In genomic region chr17:26939973-26940300, GRCm38 (mm10) we compare ENCODE assay signal across 7 mouse cellular contexts. TPM values are rescaled to one million over a fixed set of nuclear protein-coding genes. Genes with fewer than 3 reads are reported as not detected.
DNase-seq lines count a peak whose midpoint lies in the region; ATAC-seq and TF ChIP-seq lines count a peak whose summit lies in the region.

No protein-coding gene starts in this region.

- no peaks in the 10 kb centered on the region for H3K9me3 ChIP-seq in lung, embryonic 14.5 days (ENCODE audit: low read depth, low read length)
- no peaks in the 10 kb centered on the region for H3K9me3 ChIP-seq in limb, embryonic 10.5 days (replicated peaks)
- H3K9me3 ChIP-seq in neural tube, embryonic 15.5 days (replicated peaks) = no peaks in the 10 kb centered on the region

- H3K4me2 ChIP-seq in lung, embryonic 14.5 days = peak overlapping the region; percentile 88
- peak overlapping the region; percentile 97 for H3K4me2 ChIP-seq in neural tube, embryonic 15.5 days

- no peak for TF ChIP-seq CTCF in lung, embryonic 14.5 days (IDR thresholded peaks at IDR 0.05; ENCODE audit: low read depth)
- TF ChIP-seq CTCF in embryonic fibroblast, embryonic 13.5 days (IDR thresholded peaks at IDR 0.05; ENCODE audit: borderline replicate concordance, insufficient read depth, low read length) = no peak

- WGBS in lung, embryonic 14.5 days = 3% methylated on average over 3 of the region's 3 CpGs
- WGBS in limb, embryonic 10.5 days = 4% methylated on average over 3 of the region's 3 CpGs
- WGBS in neural tube, embryonic 15.5 days = 0% methylated on average over 3 of the region's 3 CpGs

- TF ChIP-seq POLR2A in embryonic fibroblast, embryonic 13.5 days (IDR thresholded peaks at IDR 0.05; ENCODE audit: low read depth, low read length) = no peak; the same call in 1 of the 2 replicates

- H3K4me1 ChIP-seq in lung, embryonic 14.5 days (ENCODE audit: insufficient read depth) = 0 out of 2 replicates have a peak, but pooled peaks cover 8% of the 10 kb centered on the region
- H3K4me1 ChIP-seq in embryonic fibroblast, embryonic 13.5 days (ENCODE audit: control insufficient read depth, insufficient read depth, low read length) = peaks cover 6% of the 10 kb centered on the region; the same call in 1 of the 2 replicates
- peaks cover 61% of the 10 kb centered on the region for H3K4me1 ChIP-seq in limb, embryonic 10.5 days
- H3K4me1 ChIP-seq in neural tube, embryonic 15.5 days = peaks cover 61% of the 10 kb centered on the region

- peak overlapping the region; percentile 55 for H3K4me3 ChIP-seq in lung, embryonic 14.5 days (ENCODE audit: low read depth, low read length)
- peak overlapping the region; percentile 34 for H3K4me3 ChIP-seq in embryonic fibroblast, embryonic 13.5 days (ENCODE audit: insufficient read depth, low read length)
- H3K4me3 ChIP-seq in limb, embryonic 10.5 days = peak overlapping the region; percentile 75
- H3K4me3 ChIP-seq in neural tube, embryonic 15.5 days (replicated peaks) = peak overlapping the region; percentile 65

- H3K36me3 ChIP-seq in lung, embryonic 14.5 days (ENCODE audit: insufficient read depth) = peaks cover 27% of the 10 kb centered on the region
- peaks cover 34% of the 10 kb centered on the region for H3K36me3 ChIP-seq in limb, embryonic 10.5 days
- peaks cover 22% of the 10 kb centered on the region for H3K36me3 ChIP-seq in neural tube, embryonic 15.5 days

- peak overlapping the region; percentile 68 for H3K9ac ChIP-seq in lung, embryonic 14.5 days
- H3K9ac ChIP-seq in neural tube, embryonic 15.5 days (replicated peaks) = peak overlapping the region; percentile 71

- peak; percentile 4; the same call in 1 of the 2 replicates for ATAC-seq in lung, embryonic 14.5 days (ENCODE audit: insufficient read depth)
- ATAC-seq in neural tube, embryonic 15.5 days (ENCODE audit: low FRiP score) = no peak; the same call in 1 of the 2 replicates

- no peaks in the 10 kb centered on the region for H3K27me3 ChIP-seq in lung, embryonic 14.5 days (ENCODE audit: insufficient read depth, low read length)
- H3K27me3 ChIP-seq in limb, embryonic 10.5 days (ENCODE audit: low read depth, poor library complexity, severe bottlenecking) = no peaks in the 10 kb centered on the region
- no peaks in the 10 kb centered on the region for H3K27me3 ChIP-seq in neural tube, embryonic 15.5 days (replicated peaks)

- no peak for DNase-seq in lung, embryonic 14.5 days
- no peak for DNase-seq in lung, postnatal 36 days
- DNase-seq in limb, embryonic 10.5 days (ENCODE audit: low spot score) = no peak
- DNase-seq in gastrocnemius, postnatal 14 days = no peak
- no peak for DNase-seq in embryo, embryonic 9.5 days (ENCODE audit: extremely low spot score)

- intact Hi-C loops in gastrocnemius, postnatal 14 days (cut with DNase I; ENCODE audit: low total_unique reads) = no loop called here

- H3K27ac ChIP-seq in lung, embryonic 14.5 days (ENCODE audit: low read depth) = peak overlapping the region; percentile 96
- peak overlapping the region; percentile 85 for H3K27ac ChIP-seq in embryonic fibroblast, embryonic 13.5 days (ENCODE audit: insufficient read depth, low read length)
- peak overlapping the region; percentile 88 for H3K27ac ChIP-seq in limb, embryonic 10.5 days
- peak overlapping the region; percentile 95 for H3K27ac ChIP-seq in neural tube, embryonic 15.5 days (replicated peaks)

RNA-seq across cellular contexts. Expression of gene Cuta, which starts 0.6 kb away (rescaled TPM):
- polyA plus RNA-seq in lung, embryonic 14.5 days (2014; fragmentation: Nextera tagmentation; extraction: Ambion mirVana) = 163 TPM in 2 replicates
- polyA plus RNA-seq in embryonic fibroblast, embryonic 13.5 days (2011; ENCODE audit: insufficient read length, low read depth, missing spikeins) = 80.0 and 90.5 TPM in 2 replicates
- polyA plus RNA-seq in limb, embryonic 10.5 days (2016; fragmentation: Nextera tagmentation; extraction: Ambion mirVana) = 184 and 188 TPM in 2 replicates
- 141 and 152 TPM in 2 replicates for polyA plus RNA-seq in neural tube, embryonic 15.5 days (2015; fragmentation: Nextera tagmentation; extraction: Ambion mirVana)
- 100 to 1,000 TPM in 1 of 2 experiments, 10 to 100 TPM in 1; 87.0 to 102 TPM for total RNA-seq in gastrocnemius, postnatal 14 days (2021)

RNA-seq across cellular contexts. Expression of gene Syngap1, which starts 1.1 kb away (rescaled TPM):
- 1.8 and 2.0 TPM in 2 replicates for polyA plus RNA-seq in lung, embryonic 14.5 days (2014; fragmentation: Nextera tagmentation; extraction: Ambion mirVana)
- 52.2 and 58.4 TPM in 2 replicates for polyA plus RNA-seq in embryonic fibroblast, embryonic 13.5 days (2011; ENCODE audit: insufficient read length, low read depth, missing spikeins)
- polyA plus RNA-seq in limb, embryonic 10.5 days (2016; fragmentation: Nextera tagmentation; extraction: Ambion mirVana) = 2.8 and 3.1 TPM in 2 replicates
- polyA plus RNA-seq in neural tube, embryonic 15.5 days (2015; fragmentation: Nextera tagmentation; extraction: Ambion mirVana) = 3.7 and 3.8 TPM in 2 replicates
- 1 to 10 TPM; 5.8 to 6.1 TPM for total RNA-seq in gastrocnemius, postnatal 14 days (2021)

RNA-seq across cellular contexts. Expression of gene Phf1, which starts 7.1 kb away (rescaled TPM):
- polyA plus RNA-seq in lung, embryonic 14.5 days (2014; fragmentation: Nextera tagmentation; extraction: Ambion mirVana) = 5.1 and 7.5 TPM in 2 replicates
- 10.9 and 12.0 TPM in 2 replicates for polyA plus RNA-seq in embryonic fibroblast, embryonic 13.5 days (2011; ENCODE audit: insufficient read length, low read depth, missing spikeins)
- polyA plus RNA-seq in limb, embryonic 10.5 days (2016; fragmentation: Nextera tagmentation; extraction: Ambion mirVana) = 3.5 and 5.0 TPM in 2 replicates
- polyA plus RNA-seq in neural tube, embryonic 15.5 days (2015; fragmentation: Nextera tagmentation; extraction: Ambion mirVana) = 27.5 and 30.5 TPM in 2 replicates
- total RNA-seq in gastrocnemius, postnatal 14 days (2021) = 1 to 10 TPM; 4.1 TPM

RNA-seq across cellular contexts. Expression of gene Kifc5b, which starts 23.0 kb away (rescaled TPM):
- 6.3 and 9.6 TPM in 2 replicates for polyA plus RNA-seq in lung, embryonic 14.5 days (2014; fragmentation: Nextera tagmentation; extraction: Ambion mirVana)
- 6.6 and 7.2 TPM in 2 replicates for polyA plus RNA-seq in embryonic fibroblast, embryonic 13.5 days (2011; ENCODE audit: insufficient read length, low read depth, missing spikeins)
- 12.3 and 12.6 TPM in 2 replicates for polyA plus RNA-seq in limb, embryonic 10.5 days (2016; fragmentation: Nextera tagmentation; extraction: Ambion mirVana)
- polyA plus RNA-seq in neural tube, embryonic 15.5 days (2015; fragmentation: Nextera tagmentation; extraction: Ambion mirVana) = 2.3 and 3.5 TPM in 2 replicates
- total RNA-seq in gastrocnemius, postnatal 14 days (2021) = 1 to 10 TPM in 1 of 2 experiments, under 1 TPM in 1; 1.00 to 1.0 TPM

RNA-seq across cellular contexts. Expression of gene Zbtb9, which starts 33.0 kb away (rescaled TPM):
- 13.3 TPM in 2 replicates for polyA plus RNA-seq in lung, embryonic 14.5 days (2014; fragmentation: Nextera tagmentation; extraction: Ambion mirVana)
- 7.3 and 8.6 TPM in 2 replicates for polyA plus RNA-seq in embryonic fibroblast, embryonic 13.5 days (2011; ENCODE audit: insufficient read length, low read depth, missing spikeins)
- polyA plus RNA-seq in limb, embryonic 10.5 days (2016; fragmentation: Nextera tagmentation; extraction: Ambion mirVana) = 20.6 and 22.0 TPM in 2 replicates
- polyA plus RNA-seq in neural tube, embryonic 15.5 days (2015; fragmentation: Nextera tagmentation; extraction: Ambion mirVana) = 15.9 and 16.0 TPM in 2 replicates
- 1 to 10 TPM; 1.6 to 2.6 TPM for total RNA-seq in gastrocnemius, postnatal 14 days (2021)

Comparison
In these comparisons a context has a peak if more than half of its experiments do, and no peak if none do; other contexts are left out.
1. RNA of gene Syngap1, which starts 1.1 kb away (polyA plus RNA-seq): 52.2 to 58.4 TPM in embryonic fibroblast, embryonic 13.5 days; 3.7 to 3.8 TPM in neural tube, embryonic 15.5 days, 2.8 to 3.1 TPM in limb, embryonic 10.5 days and 1.8 to 2.0 TPM in lung, embryonic 14.5 days; every median in the first group is over 10 times any median in the second.
2. Peak in every context shown above with its lines, with median percentiles within 50 percentile points of each other: H3K27ac ChIP-seq and H3K4me3 ChIP-seq.